Mouse (Mus musculus) forebrain, embryonic 11.5 days (tissue): ENCODE measurements around the gene Tmem138. TPM values are rescaled to one million over a fixed set of nuclear protein-coding genes. Genes with fewer than 3 reads are reported as not detected.

Experiments
- ATAC-seq: fragments of 200-750 bp; cut with Nextera tagmentation; replicated peaks from 2 replicates; pipeline ENCODE4 v1.8.0; 2017; ENCODE audit warnings: moderate TSS enrichment; ENCODE audit not compliant: low FRiP score
- DNase-seq: peaks from one replicate; pipeline ENCODE4 v3.0.0-alpha.2; 2017; ENCODE audit warnings: low spot score
- H3K27ac ChIP-seq: fragments of 300-500 bp; sonication (generic); 2 replicates; pipeline ENCODE4 v1.5.1; 2014; ENCODE audit warnings: low read depth, low read length
- H3K27me3 ChIP-seq: fragments of 300-500 bp; sonication (generic); 2 replicates; pipeline ENCODE4 v1.6.1; 2014; ENCODE audit warnings: mild to moderate bottlenecking, low read length, mixed read lengths; ENCODE audit not compliant: control insufficient read depth, insufficient read depth
- H3K36me3 ChIP-seq: fragments of 300-500 bp; sonication (generic); 2 replicates; pipeline ENCODE4 v1.6.1; 2014; ENCODE audit warnings: mild to moderate bottlenecking, low read length, moderate library complexity, mixed read lengths; ENCODE audit not compliant: control insufficient read depth, insufficient read depth
- H3K4me1 ChIP-seq: fragments of 300-500 bp; sonication (generic); replicated peaks from 2 replicates; pipeline ENCODE4 v1.6.1; 2014; ENCODE audit warnings: low read length, mixed read lengths; ENCODE audit not compliant: control insufficient read depth, insufficient read depth
- H3K4me2 ChIP-seq: fragments of 300-500 bp; sonication (generic); 2 replicates; pipeline ENCODE4 v1.6.1; 2014; ENCODE audit warnings: low read depth, mild to moderate bottlenecking, low read length, moderate library complexity, mixed read lengths; ENCODE audit not compliant: severe bottlenecking
- H3K4me3 ChIP-seq: fragments of 300-500 bp; sonication (generic); 2 replicates; pipeline ENCODE4 v1.5.1; 2014; ENCODE audit warnings: low read depth, low read length
- H3K9ac ChIP-seq: fragments of 300-500 bp; sonication (generic); 2 replicates; pipeline ENCODE4 v1.6.1; 2014; ENCODE audit warnings: low read length
- H3K9me3 ChIP-seq: fragments of 300-500 bp; sonication (generic); 2 replicates; pipeline ENCODE4 v1.6.1; 2016; ENCODE audit warnings: low read length, mixed read lengths; ENCODE audit not compliant: control insufficient read depth
- whole genome bisulfite sequencing: fragments of 180-500 bp; shearing (Covaris S2); extraction: QIAGEN DNeasy Blood & Tissue Kit; methylation state at CpG from one replicate; pipeline ENCODE4 v1.1.7; 2014; 5-methylcytosine and 5-hydroxymethylcytosine counted together
- polyA plus RNA-seq: library from polyadenylated mRNA; unstranded; fragments of >200 nt; fragmentation: Nextera tagmentation; extraction: Ambion mirVana; gene quantifications from 2 replicates; pipeline ENCODE4 v1.2.1, GENCODE M21; 2014

The Tmem138 gene
- polyA plus RNA-seq, 1 experiment from 2014 or later = 60.2 TPM

DNA sequence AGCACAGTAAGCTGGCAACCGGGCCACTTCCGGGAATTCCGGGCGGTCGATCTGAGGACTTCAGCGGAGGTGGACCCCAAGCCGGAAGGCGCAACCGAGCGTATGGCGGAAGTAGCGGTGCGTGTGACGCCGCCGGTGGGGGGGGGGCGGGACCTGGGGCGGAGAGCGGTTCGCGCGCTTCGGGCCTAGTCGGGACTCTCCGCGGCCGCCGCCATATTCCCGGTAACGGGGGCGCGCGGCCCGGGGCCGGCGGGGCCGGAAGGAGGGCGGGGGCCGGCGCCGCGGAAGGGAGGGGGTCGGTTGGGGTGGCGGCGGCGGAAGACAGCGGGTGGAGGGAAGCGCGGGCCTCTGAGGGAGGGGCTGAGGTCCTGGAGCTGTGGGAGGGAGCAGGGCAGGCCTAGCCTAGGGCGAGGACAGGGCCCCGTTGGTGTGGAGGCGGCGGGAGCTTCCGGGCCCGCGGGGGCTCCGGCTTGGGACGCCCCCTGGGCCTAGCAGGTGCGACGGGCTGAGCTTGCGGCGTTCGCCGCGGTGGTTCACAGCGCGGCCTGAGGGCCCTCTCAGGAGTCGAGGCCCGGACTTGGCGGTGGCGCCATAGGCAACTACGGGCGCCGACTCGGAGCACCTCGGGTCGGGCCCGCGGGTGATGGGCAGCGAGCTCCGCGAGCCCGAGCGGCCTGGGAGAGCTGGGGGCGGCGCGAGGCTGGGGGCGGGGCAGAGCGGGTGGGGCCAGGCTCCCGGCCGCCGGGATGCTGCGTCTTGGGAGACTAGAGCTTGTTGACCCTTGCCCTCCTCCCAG is 51.9 kb downstream of the Tmem138 start, which contains the start of gene Cpsf7:
Gene Cpsf7, plus strand, starts transcription at position 161 of the 796 bp plus-strand sequence.
- DNase-seq = peak; percentile 97
- Histone ChIP-seq H3K4me3 (peak within 1 kb of the TSS; percentile 94), H3K4me2 (peak within 1 kb of the TSS; percentile 79), H3K36me3 (peaks cover 3% of the 10 kb centered on the region; the same call in 1 of the 2 replicates), H3K27ac (peak within 1 kb of the TSS; percentile 96), H3K9me3 (no peaks in the 10 kb centered on the region), H3K9ac (peak within 1 kb of the TSS; percentile 99), H3K4me1 (peaks cover 10% of the 10 kb centered on the region; the same call in 1 of the 2 replicates), H3K27me3 (no peaks in the 10 kb centered on the region)
- ATAC-seq = peak; percentile 95
- whole genome bisulfite sequencing = under 1% methylated on average over 77 of the region's 93 CpGs

DNA sequence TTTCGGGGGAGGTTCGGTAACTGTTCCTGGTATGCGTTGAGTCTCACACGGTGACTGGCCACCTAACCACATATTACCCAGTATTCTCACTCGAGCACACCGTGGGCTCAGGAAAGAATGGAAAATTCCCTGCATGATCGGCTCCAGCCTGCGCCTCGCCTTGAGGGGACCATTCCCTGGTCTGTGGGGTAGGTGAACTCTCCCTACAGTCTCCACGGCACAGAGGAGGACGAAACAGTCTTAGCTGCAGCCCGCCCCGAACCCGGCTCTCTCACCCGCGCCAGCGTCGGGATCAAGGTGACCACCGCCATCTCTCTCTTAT is 52.4 kb downstream of the Tmem138 start:
- Histone ChIP-seq H3K9me3 (no peaks in the 10 kb centered on the region), H3K36me3 (no peaks in the 10 kb centered on the region; the same call in 1 of the 2 replicates), H3K9ac (peak overlapping the region; percentile 99), H3K4me3 (peak overlapping the region; percentile 94), H3K27me3 (no peaks in the 10 kb centered on the region), H3K4me1 (peaks cover 10% of the 10 kb centered on the region; the same call in 1 of the 2 replicates), H3K4me2 (peak overlapping the region; percentile 79), H3K27ac (peak overlapping the region; percentile 96)
- ATAC-seq = no peak
- under 1% methylated on average over 19 of the region's 19 CpGs for WGBS
- DNase-seq = no peak

DNA sequence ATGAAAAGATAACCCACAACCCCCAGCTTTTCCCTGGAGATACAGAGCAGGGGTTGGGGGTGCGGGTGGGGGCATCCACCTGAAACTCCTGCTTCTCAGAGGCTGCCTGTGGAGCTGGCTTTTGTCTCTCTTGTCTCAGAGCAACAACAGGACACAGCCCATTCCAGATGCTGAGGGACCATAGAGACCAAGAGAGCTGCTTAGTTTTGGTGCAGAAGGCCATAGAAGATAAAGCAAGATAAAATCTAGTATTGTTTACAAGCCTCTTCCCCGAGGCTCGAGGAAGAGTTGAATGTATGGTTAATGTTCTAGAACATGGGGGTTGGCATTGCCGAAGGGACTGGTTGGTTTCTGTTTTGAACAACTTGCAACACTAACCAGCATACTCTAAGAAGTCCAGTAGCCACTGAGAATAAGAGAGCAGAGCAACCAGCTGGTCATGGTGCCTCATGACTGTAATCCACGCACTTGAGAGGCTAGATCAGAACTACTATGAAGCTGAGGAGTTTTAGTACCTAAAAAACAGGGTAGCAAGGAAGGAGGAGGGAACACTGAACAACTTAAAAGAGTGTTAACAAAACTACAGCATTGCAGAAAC is 53.6 kb downstream of the Tmem138 start:
- no peak overlapping the region for H3K9ac ChIP-seq
- WGBS = 87% methylated on average over 5 of the region's 5 CpGs

GRCm38 (mm10) chr19:10521926-10522325 is 55.2 kb downstream of the Tmem138 start:
- Histone ChIP-seq H3K36me3 (peaks cover 2% of the 10 kb centered on the region; the same call in 1 of the 2 replicates), H3K4me3 (no peak overlapping the region), H3K9me3 (no peaks in the 10 kb centered on the region), H3K27ac (no peak overlapping the region), H3K9ac (no peak overlapping the region), H3K4me2 (no peak overlapping the region), H3K27me3 (no peaks in the 10 kb centered on the region), H3K4me1 (peaks cover 6% of the 10 kb centered on the region; the same call in 1 of the 2 replicates)
- no peak for ATAC-seq
- 91% methylated on average over 1 of the region's 1 CpGs for WGBS
- no peak for DNase-seq

More for the DNA sequence above, 53.6 kb downstream of the Tmem138 start:
- H3K4me2 ChIP-seq = peak overlapping the region; percentile 24
- no peaks in the 10 kb centered on the region; the same call in 1 of the 2 replicates for H3K36me3 ChIP-seq
- H3K9me3 ChIP-seq = no peaks in the 10 kb centered on the region
- 0 out of 2 replicates have a peak overlapping the region, but pooled peaks have one; percentile 94 for H3K4me3 ChIP-seq
- DNase-seq (no peak), ATAC-seq (no peak)
- H3K4me1 ChIP-seq = peaks cover 10% of the 10 kb centered on the region; the same call in 1 of the 2 replicates
- H3K27ac ChIP-seq = no peak overlapping the region
- no peaks in the 10 kb centered on the region for H3K27me3 ChIP-seq

Other genes with a start within 250 kb of the Tmem138 start
- gene Syt7, start 188.3 kb downstream of the Tmem138 start, polyA plus RNA-seq = 3.2 and 7.7 TPM in 2 replicates
- 0.33 and 0.71 TPM in 2 replicates for gene Lrrc10b, start 119.9 kb downstream of the Tmem138 start, polyA plus RNA-seq
- gene Ppp1r32, start 94.4 kb downstream of the Tmem138 start, polyA plus RNA-seq = 0.41 and 0.64 TPM in 2 replicates
- 78.4 and 82.1 TPM in 2 replicates for gene Cpsf7, start 52.1 kb downstream of the Tmem138 start, polyA plus RNA-seq
- gene Sdhaf2, start 51.2 kb downstream of the Tmem138 start, polyA plus RNA-seq = 57.1 and 60.9 TPM in 2 replicates
- 61.3 and 61.4 TPM in 2 replicates for gene Tmem216, start 21.1 kb downstream of the Tmem138 start, polyA plus RNA-seq
- gene Cyb561a3, start 190 bp downstream of the Tmem138 start, polyA plus RNA-seq = 16.6 and 18.3 TPM in 2 replicates
- gene Ddb1, start 28.0 kb upstream of the Tmem138 start, polyA plus RNA-seq = 392 and 442 TPM in 2 replicates
- gene Tkfc, start 28.3 kb upstream of the Tmem138 start, polyA plus RNA-seq = 26.1 and 29.7 TPM in 2 replicates
- gene Vwce, start 56.9 kb upstream of the Tmem138 start, polyA plus RNA-seq = 0.47 and 0.49 TPM in 2 replicates
- not detected in 2 replicates for gene Pga5, start 100.7 kb upstream of the Tmem138 start, polyA plus RNA-seq
- 32.1 and 33.4 TPM in 2 replicates for gene Vps37c, start 111.4 kb upstream of the Tmem138 start, polyA plus RNA-seq
- gene Cd5, start 161.6 kb upstream of the Tmem138 start, polyA plus RNA-seq = 0.05 TPM in 1 of 2 replicates, not detected in the other